Mouse (Mus musculus) MEL (cell line): ENCODE results near the gene Sacs.

Experiments
- BHLHE40 ChIP-seq: IDR thresholded peaks from 2 replicates; pipeline ENCODE4 v1.6.1; 2012; ENCODE audit warnings: low read depth, mild to moderate bottlenecking, inconsistent platforms, low read length, improper control_type of control experiment, borderline replicate concordance
- CTCF ChIP-seq, 3 experiments: IDR thresholded peaks in 2 of 3; conservative IDR thresholded peaks in 1 of 3; 2 replicates each; pipeline ENCODE4 v1.5.1; 2011 to 2012; ENCODE audit warnings: low read length in 3 of 3, low read depth in 2 of 3, mild to moderate bottlenecking in 2 of 3, improper control_type of control experiment in 1 of 3, inconsistent platforms in 1 of 3, mixed read lengths in 1 of 3, moderate library complexity in 1 of 3; ENCODE audit not compliant: control insufficient read depth in 1 of 3, insufficient read depth in 1 of 3, poor library complexity in 1 of 3, severe bottlenecking in 1 of 3
- EP300 ChIP-seq, 2 experiments: IDR thresholded peaks; 2 replicates each; pipeline ENCODE4 v1.6.1; 2011; ENCODE audit warnings: improper control_type of control experiment in 2 of 2, low read length in 2 of 2, low read depth in 1 of 2, mild to moderate bottlenecking in 1 of 2
- ETS1 ChIP-seq: IDR thresholded peaks from 2 replicates; pipeline ENCODE4 v1.6.1; 2012; ENCODE audit warnings: low read depth, mild to moderate bottlenecking, inconsistent platforms, low read length, improper control_type of control experiment, moderate library complexity
- GATA1 ChIP-seq: IDR thresholded peaks from 2 replicates; pipeline ENCODE4 v1.6.1; 2011; ENCODE audit warnings: low read depth, low read length, improper control_type of control experiment
- JUND ChIP-seq: IDR thresholded peaks from 2 replicates; pipeline ENCODE4 v1.6.1; 2011; ENCODE audit warnings: low read depth, mild to moderate bottlenecking, improper control_type of control experiment, low read length
- KAT2A ChIP-seq: conservative IDR thresholded peaks from 2 replicates; pipeline ENCODE4 v1.6.1; 2012; ENCODE audit warnings: low read depth, low read length, improper control_type of control experiment, inconsistent platforms
- MAFK ChIP-seq: IDR thresholded peaks from 2 replicates; pipeline ENCODE4 v1.6.1; 2011; ENCODE audit warnings: low read depth, mild to moderate bottlenecking, low read length, improper control_type of control experiment, borderline replicate concordance
- NELFE ChIP-seq: IDR thresholded peaks from 2 replicates; pipeline ENCODE4 v1.6.1; 2011; ENCODE audit warnings: low read depth, low read length, improper control_type of control experiment
- SMC3 ChIP-seq: IDR thresholded peaks from 2 replicates; pipeline ENCODE4 v1.6.1; 2011; ENCODE audit warnings: low read depth, low read length, improper control_type of control experiment
- TBP ChIP-seq: IDR thresholded peaks from 2 replicates; pipeline ENCODE4 v1.8.0; 2011; ENCODE audit warnings: low read depth, low read length, improper control_type of control experiment
- USF1 ChIP-seq: IDR thresholded peaks from 2 replicates; pipeline ENCODE4 v1.6.1; 2014; ENCODE audit warnings: low read depth, mild to moderate bottlenecking, inconsistent platforms, low read length, improper control_type of control experiment, moderate library complexity

DNA sequence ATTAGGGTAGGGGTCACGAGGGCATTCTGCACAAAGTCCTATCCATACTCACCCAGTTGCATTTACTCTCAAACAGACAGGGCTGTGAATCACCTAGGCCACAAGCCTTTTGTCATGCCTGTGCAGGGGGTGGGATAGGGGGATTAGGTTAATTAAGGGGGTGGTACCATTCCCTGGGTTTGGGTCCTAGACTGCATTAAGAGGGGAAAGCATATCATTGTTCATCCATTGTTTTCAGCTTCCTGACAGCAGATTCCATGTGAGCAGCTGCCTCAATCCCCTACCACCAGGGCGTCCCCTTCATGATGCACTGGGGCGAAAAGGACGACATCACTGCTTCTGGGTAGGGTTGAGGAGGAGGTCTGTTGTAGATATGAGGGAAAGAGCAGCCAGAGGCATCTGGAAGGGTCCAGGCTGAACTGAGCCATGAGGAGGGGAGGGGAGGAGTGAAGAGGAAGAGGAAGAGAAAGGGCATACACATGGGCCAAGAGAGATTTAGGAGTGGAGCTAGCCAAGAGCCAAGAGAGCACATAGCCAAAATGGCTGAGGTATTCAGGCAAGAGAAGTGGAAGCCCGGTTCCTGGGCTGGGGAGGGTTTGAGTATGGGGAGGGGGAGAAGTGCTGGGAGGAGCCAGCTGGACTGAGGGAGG, 3.8 kb upstream of the Sacs start:
- TF ChIP-seq JUND, result no peak
- no peak for TF ChIP-seq CTCF (IDR thresholded peaks at IDR 0.05 in 2 of 3, conservative IDR thresholded peaks at IDR 0.05 in 1 of 3; ENCODE audit: control insufficient read depth in 1 of 3, insufficient read depth in 1 of 3, low read depth in 2 of 3, low read length in 3 of 3, poor library complexity in 1 of 3, severe bottlenecking in 1 of 3)
- TF ChIP-seq EP300 (IDR thresholded peaks at IDR 0.05; ENCODE audit: low read depth in 1 of 2, low read length in 2 of 2), result no peak
- no peak for TF ChIP-seq MAFK
- no peak for TF ChIP-seq GATA1
- no peak for TF ChIP-seq NELFE
- TF ChIP-seq USF1, result no peak
- no peak for TF ChIP-seq TBP
- no peak for TF ChIP-seq SMC3
- TF ChIP-seq ETS1, result no peak
- no peak for TF ChIP-seq KAT2A
- no peak for TF ChIP-seq BHLHE40
